Mouse (Mus musculus) forebrain, embryonic 16.5 days (tissue): Measurements from ENCODE around the gene Gbx2. TPM values are rescaled to one million over a fixed set of nuclear protein-coding genes. Genes with fewer than 3 reads are reported as not detected.

Experiments used
- ATAC-seq: fragments of 200-750 bp; cut with Nextera tagmentation; 2 replicates; pipeline ENCODE4 v1.8.0; 2017; ENCODE audit warnings: mild to moderate bottlenecking, moderate library complexity
- H3K27ac ChIP-seq: fragments of 300-500 bp; sonication (generic); 2 replicates; pipeline ENCODE4 v1.5.1; 2014; ENCODE audit warnings: low read length, control low read depth
- H3K27me3 ChIP-seq: fragments of 300-500 bp; sonication (generic); replicated peaks from 2 replicates; pipeline ENCODE4 v1.6.1; 2014; ENCODE audit warnings: low read length; ENCODE audit not compliant: control insufficient read depth, insufficient read depth
- H3K36me3 ChIP-seq: fragments of 300-500 bp; sonication (generic); 2 replicates; pipeline ENCODE4 v1.6.1; 2014; ENCODE audit not compliant: control insufficient read depth, insufficient read depth
- H3K4me1 ChIP-seq: fragments of 300-500 bp; sonication (generic); replicated peaks from 2 replicates; pipeline ENCODE4 v1.6.1; 2014; ENCODE audit warnings: low read length; ENCODE audit not compliant: control insufficient read depth, insufficient read depth
- H3K4me2 ChIP-seq: fragments of 300-500 bp; sonication (generic); 2 replicates; pipeline ENCODE4 v1.6.1; 2014; ENCODE audit warnings: mild to moderate bottlenecking, low read length, control low read depth
- H3K4me3 ChIP-seq: fragments of 300-500 bp; sonication (generic); replicated peaks from 2 replicates; pipeline ENCODE4 v1.5.1; 2014; ENCODE audit warnings: mild to moderate bottlenecking, low read length, control low read depth
- H3K9ac ChIP-seq: fragments of 300-500 bp; sonication (generic); replicated peaks from 2 replicates; pipeline ENCODE4 v1.6.1; 2014; ENCODE audit warnings: low read depth, low read length, control low read depth
- H3K9me3 ChIP-seq: fragments of 300-500 bp; sonication (generic); 2 replicates; pipeline ENCODE4 v1.6.1; 2016; ENCODE audit warnings: low read length; ENCODE audit not compliant: control insufficient read depth
- WGBS: fragments of 180-500 bp; shearing (Covaris S2); extraction: QIAGEN DNeasy Blood & Tissue Kit; methylation state at CpG from one replicate; pipeline ENCODE4 v1.1.7; 2014; 5-methylcytosine and 5-hydroxymethylcytosine counted together
- polyA plus RNA-seq: library from polyadenylated mRNA; unstranded; fragments of >200 nt; fragmentation: Nextera tagmentation; extraction: Ambion mirVana; gene quantifications from 2 replicates; pipeline ENCODE4 v1.2.1, GENCODE M21; 2015

The Gbx2 gene
- polyA plus RNA-seq, 1 experiment from 2014 or later = 8.1 TPM

GRCm38 (mm10) chr1:89878496-89878895 is 52.5 kb downstream of the Gbx2 start:
- Histone ChIP-seq H3K27ac (no peak overlapping the region), H3K27me3 (no peaks in the 10 kb centered on the region), H3K9me3 (no peaks in the 10 kb centered on the region), H3K36me3 (no peaks in the 10 kb centered on the region), H3K9ac (no peak overlapping the region), H3K4me1 (peaks cover 9% of the 10 kb centered on the region), H3K4me2 (no peak overlapping the region), H3K4me3 (no peak overlapping the region)
- ATAC-seq = no peak
- WGBS = 87% methylated on average over 11 of the region's 11 CpGs

Other genes with a start within 250 kb of the Gbx2 start
- gene Asb18, start 83.5 kb upstream of the Gbx2 start, polyA plus RNA-seq = 0.14 and 0.33 TPM in 2 replicates
- 0.45 and 0.67 TPM in 2 replicates for gene Iqca, start 222.2 kb upstream of the Gbx2 start, polyA plus RNA-seq